ENCODE assay signal across 10 mouse cellular contexts in genomic region chr3:39443328-39443727, GRCm38 (mm10).
DNase-seq lines count a peak whose midpoint lies in the region; ATAC-seq lines count a peak whose summit lies in the region.
"Had no signal": no experiment of that assay in that cellular context is flagged by ENCODE, and none has a peak within 500 bp of the region (broad histone marks: within the 10 kb centered on the region; RNA-seq: fewer than 3 reads in every experiment).

No protein-coding gene starts in this region.

- H3K27ac ChIP-seq in heart, embryonic 11.5 days (ENCODE audit: low read depth, low read length) = no peak overlapping the region
- H3K27ac ChIP-seq in embryonic facial prominence, embryonic 11.5 days (replicated peaks; ENCODE audit: low read depth, low read length) = no peak overlapping the region; the same call in 1 of the 2 replicates

- intact Hi-C loops in left cerebral cortex, postnatal 36 days (cut with DNase I) = no loop called here

- H3K4me2 ChIP-seq in heart, embryonic 11.5 days = no peak overlapping the region
- no peak overlapping the region for H3K4me2 ChIP-seq in embryonic facial prominence, embryonic 11.5 days (ENCODE audit: low read depth, low read length)

- 66% methylated on average over 10 of the region's 10 CpGs for WGBS in heart, embryonic 11.5 days (ENCODE audit: insufficient replicate concordance)
- WGBS in embryonic facial prominence, embryonic 11.5 days = 64% methylated on average over 10 of the region's 10 CpGs

- no peak overlapping the region for H3K9ac ChIP-seq in heart, embryonic 11.5 days (ENCODE audit: low read depth, low read length)
- H3K9ac ChIP-seq in embryonic facial prominence, embryonic 11.5 days (replicated peaks; ENCODE audit: low read length) = no peak overlapping the region

- no peak for ATAC-seq in heart, embryonic 11.5 days (replicated peaks; ENCODE audit: insufficient number of reproducible peaks, low FRiP score, low TSS enrichment)
- ATAC-seq in embryonic facial prominence, embryonic 11.5 days (replicated peaks; ENCODE audit: insufficient number of reproducible peaks, low FRiP score, low TSS enrichment, low read depth) = peak; percentile 14; the same call in 1 of the 2 replicates
- ATAC-seq in erythroid progenitor cell, adult 5-6 weeks (replicated peaks; ENCODE audit: low FRiP score, poor library complexity, severe bottlenecking) = no peak
- no peak for ATAC-seq in monocyte, adult 5-6 weeks (replicated peaks; ENCODE audit: insufficient number of reproducible peaks, low FRiP score, low TSS enrichment, poor library complexity, severe bottlenecking)

- peak; percentile 15 for DNase-seq in heart, postnatal 4 days
- DNase-seq in embryonic facial prominence, embryonic 11.5 days (ENCODE audit: low spot score) = peak; percentile 64
- peak; percentile 39 for DNase-seq in forelimb bud, embryonic 11.5 days (ENCODE audit: low read depth, low spot score)
- DNase-seq in lung, postnatal 14 days = peak; percentile 9
- DNase-seq in left cerebral cortex, postnatal 36 days (ENCODE audit: low spot score in 2 of 2) = no peak
- DNase-seq: adrenal gland, postnatal 25 days; kidney, postnatal 25 days had no signal

- H3K4me1 ChIP-seq in heart, embryonic 11.5 days (ENCODE audit: control insufficient read depth, insufficient read depth, low read length) = no peaks in the 10 kb centered on the region
- H3K4me1 ChIP-seq in embryonic facial prominence, embryonic 11.5 days (ENCODE audit: control insufficient read depth, insufficient read depth, low read length) = no peaks in the 10 kb centered on the region

- no peaks in the 10 kb centered on the region for H3K36me3 ChIP-seq in heart, embryonic 11.5 days (ENCODE audit: control insufficient read depth, insufficient read depth, low read length)
- H3K36me3 ChIP-seq in embryonic facial prominence, embryonic 11.5 days (replicated peaks; ENCODE audit: control insufficient read depth, insufficient read depth, low read depth, low read length) = no peaks in the 10 kb centered on the region

- no peaks in the 10 kb centered on the region for H3K27me3 ChIP-seq in heart, embryonic 11.5 days (ENCODE audit: control insufficient read depth, insufficient read depth, low read length)
- H3K27me3 ChIP-seq in embryonic facial prominence, embryonic 11.5 days (ENCODE audit: control insufficient read depth, insufficient read depth, low read length) = no peaks in the 10 kb centered on the region

- no peaks in the 10 kb centered on the region for H3K9me3 ChIP-seq in heart, embryonic 11.5 days (replicated peaks; ENCODE audit: control insufficient read depth, low read length)
- H3K9me3 ChIP-seq in embryonic facial prominence, embryonic 11.5 days (replicated peaks; ENCODE audit: control insufficient read depth, low read length) = no peaks in the 10 kb centered on the region

- H3K4me3 ChIP-seq in heart, embryonic 11.5 days (ENCODE audit: low read depth, low read length) = no peak overlapping the region
- no peak overlapping the region for H3K4me3 ChIP-seq in embryonic facial prominence, embryonic 11.5 days (ENCODE audit: low read depth, low read length)

Comparison
In these comparisons a context has a peak if more than half of its experiments do, and no peak if none do; other contexts are left out.
1. DNase-seq: peak in heart, postnatal 4 days (single experiment), embryonic facial prominence, embryonic 11.5 days (single experiment), forelimb bud, embryonic 11.5 days (single experiment) and lung, postnatal 14 days (single experiment); none in left cerebral cortex, postnatal 36 days (0 of 2).